Mouse (Mus musculus) limb, embryonic 11.5 days (tissue): ENCODE results near the gene Gm6592. TPM values are rescaled to one million over a fixed set of nuclear protein-coding genes. Genes with fewer than 3 reads are reported as not detected.
A peak's percentile ranks its signal among the peaks of the same experiment; 100 is the strongest.

Experiments
- ATAC-seq: fragments of 200-750 bp; cut with Nextera tagmentation; 2 replicates; pipeline ENCODE4 v1.8.0; 2017; ENCODE audit warnings: low read depth; ENCODE audit not compliant: insufficient number of reproducible peaks, low FRiP score, low TSS enrichment
- DNase-seq: peaks from one replicate; pipeline ENCODE4 v3.0.0-alpha.2; 2015; ENCODE audit warnings: low spot score
- H3K27ac ChIP-seq: fragments of 300-500 bp; sonication (generic); replicated peaks from 2 replicates; pipeline ENCODE4 v1.5.1; 2014; ENCODE audit warnings: low read depth, mild to moderate bottlenecking, low read length
- H3K27me3 ChIP-seq: fragments of 300-500 bp; sonication (generic); 2 replicates; pipeline ENCODE4 v1.6.1; 2014; ENCODE audit warnings: mild to moderate bottlenecking, low read length, mixed read lengths; ENCODE audit not compliant: control insufficient read depth, insufficient read depth
- H3K36me3 ChIP-seq: fragments of 300-500 bp; sonication (generic); 2 replicates; pipeline ENCODE4 v1.6.1; 2014; ENCODE audit warnings: mild to moderate bottlenecking, low read length, moderate library complexity, mixed read lengths; ENCODE audit not compliant: control insufficient read depth, insufficient read depth
- H3K4me1 ChIP-seq: fragments of 300-500 bp; sonication (generic); 2 replicates; pipeline ENCODE4 v1.6.1; 2014; ENCODE audit warnings: low read length, mixed read lengths; ENCODE audit not compliant: control insufficient read depth, insufficient read depth
- H3K4me2 ChIP-seq: fragments of 300-500 bp; sonication (generic); 2 replicates; pipeline ENCODE4 v1.6.1; 2014; ENCODE audit warnings: low read depth, mild to moderate bottlenecking, moderate library complexity; ENCODE audit not compliant: severe bottlenecking
- H3K4me3 ChIP-seq: fragments of 300-500 bp; sonication (generic); 2 replicates; pipeline ENCODE4 v1.5.1; 2014; ENCODE audit warnings: low read depth, low read length
- H3K9ac ChIP-seq: fragments of 300-500 bp; sonication (generic); 2 replicates; pipeline ENCODE4 v1.6.1; 2014; ENCODE audit warnings: mild to moderate bottlenecking, low read length
- H3K9me3 ChIP-seq: fragments of 300-500 bp; sonication (generic); 2 replicates; pipeline ENCODE4 v1.6.1; 2016; ENCODE audit warnings: low read length; ENCODE audit not compliant: control insufficient read depth
- WGBS: fragments of 180-500 bp; shearing (Covaris S2); extraction: QIAGEN DNeasy Blood & Tissue Kit; methylation state at CpG from one replicate; pipeline ENCODE4 v1.1.7; 2014; 5-methylcytosine and 5-hydroxymethylcytosine counted together
- polyA plus RNA-seq: library from polyadenylated mRNA; unstranded; fragments of >200 nt; fragmentation: Nextera tagmentation; extraction: Ambion mirVana; gene quantifications from 2 replicates; pipeline ENCODE4 v1.2.1, GENCODE M21; 2014

Gm6592 gene
- polyA plus RNA-seq, 1 experiment from 2014 or later: not detected

GRCm38 (mm10) chrX:8892343-8893155 lies 48.8 kb downstream of the Gm6592 start, which contains the start of gene B630019K06Rik:
Gene B630019K06Rik (plus strand): TSS chrX:8892382.
- Histone ChIP-seq H3K9me3 (no peaks in the 10 kb centered on the region), H3K4me3 (peak within 1 kb of the TSS; percentile 46), H3K36me3 (no peaks in the 10 kb centered on the region), H3K27ac (peak within 1 kb of the TSS; percentile 76), H3K4me2 (peak within 1 kb of the TSS; percentile 50), H3K9ac (peak within 1 kb of the TSS; percentile 76), H3K27me3 (no peaks in the 10 kb centered on the region), H3K4me1 (no peaks in the 10 kb centered on the region)
- peak; percentile 65 for DNase-seq
- 23% methylated on average over 69 of the region's 95 CpGs for WGBS
- peak; percentile 86 for ATAC-seq

- Histone ChIP-seq H3K36me3 (no peaks in the 10 kb centered on the region), H3K9ac (peak overlapping the region; percentile 76), H3K4me1 (no peaks in the 10 kb centered on the region), H3K9me3 (no peaks in the 10 kb centered on the region), H3K27me3 (no peaks in the 10 kb centered on the region), H3K4me3 (peak overlapping the region; percentile 46), H3K27ac (peak overlapping the region; percentile 76), H3K4me2 (peak overlapping the region; percentile 50)
- peak; percentile 53 for DNase-seq
- peak; percentile 69 for ATAC-seq
- 12% methylated on average over 11 of the region's 42 CpGs for WGBS
Measured at GRCm38 (mm10) chrX:8893182-8893651, 49.4 kb downstream of the Gm6592 start.

Other genes with a start within 250 kb of the Gm6592 start
- gene Ssxb8, start 153.2 kb upstream of the Gm6592 start, polyA plus RNA-seq: not detected in 2 replicates
- not detected in 2 replicates for gene Ssx9, start 95.6 kb upstream of the Gm6592 start, polyA plus RNA-seq
- not detected in 2 replicates for gene Ssxb5, start 40.3 kb upstream of the Gm6592 start, polyA plus RNA-seq
- not detected in 2 replicates for gene Gm5751, start 30.3 kb downstream of the Gm6592 start, polyA plus RNA-seq
- 6.5 and 8.1 TPM in 2 replicates for gene B630019K06Rik, start 48.4 kb downstream of the Gm6592 start, polyA plus RNA-seq
- not detected in 2 replicates for gene Fthl17b, start 119.0 kb downstream of the Gm6592 start, polyA plus RNA-seq
- not detected in 2 replicates for gene Fthl17c, start 132.6 kb downstream of the Gm6592 start, polyA plus RNA-seq
- gene Fthl17d, start 142.8 kb downstream of the Gm6592 start, polyA plus RNA-seq: not detected in 2 replicates
- not detected in 2 replicates for gene Fthl17e, start 189.5 kb downstream of the Gm6592 start, polyA plus RNA-seq
- gene Fthl17f, start 219.0 kb downstream of the Gm6592 start, polyA plus RNA-seq: not detected in 2 replicates